Mouse (Mus musculus): ENCODE measurements around the gene 9030624G23Rik. TPM values are rescaled to one million over a fixed set of nuclear protein-coding genes. Genes with fewer than 3 reads are reported as not detected.
"Not testable (repeated sequence)": the region's sequence is repeated elsewhere in the genome, so short reads cannot be mapped to it uniquely, and the experiment has no call there.

9030624G23Rik gene
- polyA plus RNA-seq (2016; fragmentation: Nextera tagmentation; extraction: Ambion mirVana), result 1.9 and 2.2 TPM in 2 replicates

- not testable (repeated sequence) for H3K27ac ChIP-seq; H3K4me1 ChIP-seq; H3K9me3 ChIP-seq; H3K36me3 ChIP-seq; H3K27me3 ChIP-seq (replicated peaks); ATAC-seq (ENCODE audit: low FRiP score, low read depth)
- peak within 1 kb of the TSS; percentile 43 for H3K4me3 ChIP-seq
- WGBS, result 2% methylated on average over 35 of the region's 39 CpGs
- peak within 1 kb of the TSS; percentile 54 for H3K9ac ChIP-seq
- H3K4me2 ChIP-seq (replicated peaks), result peak within 1 kb of the TSS; percentile 54
These were observed at the start of gene 9030624G23Rik for GRCm38 (mm10) chr12:24097108-24097520. TSS of gene 9030624G23Rik (minus strand) at chr12:24097246.

- not testable (repeated sequence) for H3K4me3 ChIP-seq; H3K27me3 ChIP-seq (replicated peaks); H3K4me1 ChIP-seq; H3K4me2 ChIP-seq (replicated peaks); H3K36me3 ChIP-seq; H3K9ac ChIP-seq; ATAC-seq (ENCODE audit: low FRiP score, low read depth); H3K27ac ChIP-seq; H3K9me3 ChIP-seq
- 84% methylated on average over 2 of the region's 5 CpGs for WGBS
These were observed 13.9 kb downstream of the 9030624G23Rik start for GRCm38 (mm10) chr12:24083096-24083495.
